Mouse (Mus musculus): ENCODE data around the gene Ap3b1.

DNA sequence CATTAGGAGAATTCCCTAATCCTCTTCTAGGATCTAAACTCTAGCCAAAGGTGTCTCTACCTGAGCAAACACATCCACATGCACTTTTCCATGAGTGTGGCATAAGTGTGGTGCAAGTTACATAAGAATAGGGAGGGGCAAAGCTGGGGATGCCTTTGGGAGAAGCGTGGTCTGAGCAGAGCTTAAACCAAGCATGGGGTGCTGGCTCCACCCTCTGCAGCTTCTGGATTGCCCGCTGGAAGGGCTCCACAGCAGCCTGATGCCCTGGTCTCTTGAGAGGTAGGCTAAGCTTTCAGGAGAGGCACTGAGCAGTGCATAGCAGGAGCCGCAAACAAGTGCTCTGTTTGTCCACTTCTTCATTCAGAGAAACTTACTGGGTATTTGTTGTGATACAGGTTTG lies 138.8 kb downstream of the Ap3b1 start:
- TF ChIP-seq CTCF (conservative IDR thresholded peaks at IDR 0.05; ENCODE audit: low read length), result no peak
- TF ChIP-seq POU5F1 (IDR thresholded peaks at IDR 0.05; ENCODE audit: borderline replicate concordance, low read length), result no peak

Measured in E14TG2a.4 (cell line).